Mouse (Mus musculus) heart, postnatal 0 days (tissue): Measurements from ENCODE around the gene Slc18b1. TPM values are rescaled to one million over a fixed set of nuclear protein-coding genes. Genes with fewer than 3 reads are reported as not detected.

Source experiments
- ATAC-seq: fragments of 200-750 bp; cut with Nextera tagmentation; 2 replicates; pipeline ENCODE4 v1.8.0; 2017; ENCODE audit warnings: low read depth, moderate number of reproducible peaks, moderate library complexity; ENCODE audit not compliant: insufficient read depth
- DNase-seq: peaks from one replicate; pipeline ENCODE4 v3.0.0-alpha.2; 2016; ENCODE audit warnings: low spot score
- H3K27ac ChIP-seq: fragments of 300-500 bp; sonication (generic); 2 replicates; pipeline ENCODE4 v1.5.1; 2014; ENCODE audit warnings: low read depth, mild to moderate bottlenecking
- H3K27me3 ChIP-seq: fragments of 300-500 bp; sonication (generic); 2 replicates; pipeline ENCODE4 v1.6.1; 2014; ENCODE audit warnings: low read length, mixed read lengths; ENCODE audit not compliant: control insufficient read depth, insufficient read depth
- H3K36me3 ChIP-seq: fragments of 300-500 bp; sonication (generic); replicated peaks from 2 replicates; pipeline ENCODE4 v1.6.1; 2014; ENCODE audit warnings: low read length, mixed read lengths; ENCODE audit not compliant: control insufficient read depth, insufficient read depth
- H3K4me1 ChIP-seq: fragments of 300-500 bp; sonication (generic); 2 replicates; pipeline ENCODE4 v1.6.1; 2014; ENCODE audit warnings: antibody characterized with exemption; ENCODE audit not compliant: control insufficient read depth, insufficient read depth
- H3K4me2 ChIP-seq: fragments of 300-500 bp; sonication (generic); 2 replicates; pipeline ENCODE4 v1.6.1; 2014; ENCODE audit warnings: low read depth, mild to moderate bottlenecking, low read length, moderate library complexity
- H3K4me3 ChIP-seq: fragments of 300-500 bp; sonication (generic); 2 replicates; pipeline ENCODE4 v1.5.1; 2014; ENCODE audit warnings: low read depth, low read length
- H3K9ac ChIP-seq: fragments of 300-500 bp; sonication (generic); replicated peaks from 2 replicates; pipeline ENCODE4 v1.6.1; 2014; ENCODE audit warnings: low read depth, low read length, mixed read lengths
- H3K9me3 ChIP-seq: fragments of 300-500 bp; sonication (generic); replicated peaks from 2 replicates; pipeline ENCODE4 v1.6.1; 2016; ENCODE audit warnings: low read length; ENCODE audit not compliant: control insufficient read depth
- CTCF ChIP-seq: IDR thresholded peaks from 2 replicates; pipeline ENCODE4 v1.5.1; 2016; ENCODE audit warnings: antibody characterized with exemption, control low read depth, low read depth
- EP300 ChIP-seq: IDR thresholded peaks from 2 replicates; pipeline ENCODE4 v1.6.1; 2016; ENCODE audit warnings: antibody characterized with exemption, low read depth
- WGBS: fragments of 180-500 bp; shearing (Covaris S2); extraction: QIAGEN DNeasy Blood & Tissue Kit; methylation state at CpG from one replicate; pipeline ENCODE4 v1.1.7; 2014; 5-methylcytosine and 5-hydroxymethylcytosine counted together
- polyA plus RNA-seq: library from polyadenylated mRNA; unstranded; fragments of >200 nt; fragmentation: Nextera tagmentation; extraction: Ambion mirVana; gene quantifications from 2 replicates; pipeline ENCODE4 v1.2.1, GENCODE M21; 2015
- total RNA-seq: library from RNA; depleted of rRNA; stranded (reverse); fragments of >200 nt; gene quantifications from 2 replicates; pipeline ENCODE4 v1.2.3, GENCODE M21; 2014; ENCODE audit warnings: low replicate concordance; rRNA removed

The Slc18b1 gene
- total and polyA plus RNA-seq, 2 experiments from 2014 or later, result 4.6 to 7.2 TPM

- no peak within 1 kb of the TSS for H3K9ac ChIP-seq
- no peak within 1 kb of the TSS for H3K27ac ChIP-seq
- no peak within 1 kb of the TSS for H3K4me3 ChIP-seq
- ATAC-seq, result no peak
- WGBS, result 69% methylated on average over 4 of the region's 4 CpGs
- H3K9me3 ChIP-seq, result no peaks in the 10 kb centered on the region
- DNase-seq, result no peak
- TF ChIP-seq EP300 (no peak), CTCF (no peak)
- H3K27me3 ChIP-seq, result no peaks in the 10 kb centered on the region
- H3K4me1 ChIP-seq, result no peaks in the 10 kb centered on the region
- H3K4me2 ChIP-seq, result no peak within 1 kb of the TSS
- H3K36me3 ChIP-seq, result no peaks in the 10 kb centered on the region
These were observed 54.6 kb downstream of the Slc18b1 start, which contains the start of gene Vnn3 for GRCm38 (mm10) chr10:23851228-23851912. Gene Vnn3, plus strand, starts transcription at chr10:23851462.

DNA sequence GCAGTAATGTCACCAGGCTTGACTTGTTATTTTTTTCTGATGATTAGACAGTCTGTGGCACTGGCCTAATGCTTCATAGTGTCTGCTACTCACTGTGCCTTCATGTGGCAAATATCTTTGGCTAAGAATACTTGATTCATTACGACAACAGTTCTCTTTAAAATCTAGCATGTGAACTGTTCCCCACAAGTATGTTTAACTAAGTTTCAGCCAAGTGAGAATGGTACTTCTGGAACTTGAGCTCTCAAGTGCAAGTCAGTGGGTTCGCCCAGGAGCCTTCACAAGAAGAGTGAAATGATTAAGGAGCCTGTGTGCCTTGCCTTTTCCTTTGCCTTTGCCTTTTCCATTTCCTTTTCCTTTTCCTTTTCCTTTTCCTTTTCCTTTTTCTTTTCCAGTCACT, 55.3 kb downstream of the Slc18b1 start:
- 75% methylated on average over 2 of the region's 2 CpGs for WGBS

GRCm38 (mm10) chr10:23864362-23865312, 67.9 kb downstream of the Slc18b1 start:
- no peak overlapping the region for H3K4me2 ChIP-seq
- H3K9ac ChIP-seq, result no peak overlapping the region
- H3K4me1 ChIP-seq, result no peaks in the 10 kb centered on the region
- no peaks in the 10 kb centered on the region for H3K27me3 ChIP-seq
- DNase-seq (no peak), ATAC-seq (no peak)
- 70% methylated on average over 9 of the region's 9 CpGs for WGBS
- H3K36me3 ChIP-seq, result no peaks in the 10 kb centered on the region
- no peak overlapping the region for H3K27ac ChIP-seq
- no peak overlapping the region for H3K4me3 ChIP-seq
- TF ChIP-seq CTCF (no peak), EP300 (no peak)
- H3K9me3 ChIP-seq, result peaks cover 12% of the 10 kb centered on the region

More for the DNA sequence above, 55.3 kb downstream of the Slc18b1 start:
- TF ChIP-seq CTCF (no peak), EP300 (no peak)
- no peak overlapping the region for H3K4me2 ChIP-seq
- H3K4me3 ChIP-seq, result no peak overlapping the region
- H3K36me3 ChIP-seq, result no peaks in the 10 kb centered on the region
- no peak overlapping the region for H3K27ac ChIP-seq
- no peak for DNase-seq
- no peaks in the 10 kb centered on the region for H3K27me3 ChIP-seq
- no peaks in the 10 kb centered on the region for H3K9me3 ChIP-seq
- H3K9ac ChIP-seq, result no peak overlapping the region
- no peaks in the 10 kb centered on the region for H3K4me1 ChIP-seq
- ATAC-seq, result no peak

Other genes starting within 250 kb of the Slc18b1 start
- 2,923 and 3,021 TPM in 2 replicates for gene Rps12, start 9.7 kb upstream of the Slc18b1 start, total RNA-seq
- gene Rps12, start 9.7 kb upstream of the Slc18b1 start, polyA plus RNA-seq, result 83.1 and 86.0 TPM in 2 replicates
- gene Vnn3, start 54.5 kb downstream of the Slc18b1 start, total RNA-seq, result 0.62 TPM in 1 of 2 replicates, not detected in the other
- 0.08 and 0.12 TPM in 2 replicates for gene Vnn3, start 54.5 kb downstream of the Slc18b1 start, polyA plus RNA-seq
- 3.4 and 7.3 TPM in 2 replicates for gene Vnn1, start 97.7 kb downstream of the Slc18b1 start, total RNA-seq
- 0.68 and 0.74 TPM in 2 replicates for gene Vnn1, start 97.7 kb downstream of the Slc18b1 start, polyA plus RNA-seq
- not detected in 2 replicates for gene Taar1, start 123.4 kb downstream of the Slc18b1 start, total RNA-seq
- not detected in 2 replicates for gene Taar1, start 123.4 kb downstream of the Slc18b1 start, polyA plus RNA-seq
- not detected in 2 replicates for gene Taar2, start 141.6 kb downstream of the Slc18b1 start, total RNA-seq
- not detected in 2 replicates for gene Taar2, start 141.6 kb downstream of the Slc18b1 start, polyA plus RNA-seq
- gene Taar3, start 152.6 kb downstream of the Slc18b1 start, total RNA-seq, result not detected in 2 replicates
- not detected in 2 replicates for gene Taar3, start 152.6 kb downstream of the Slc18b1 start, polyA plus RNA-seq
- not detected in 2 replicates for gene Taar4, start 163.5 kb downstream of the Slc18b1 start, total RNA-seq
- not detected in 2 replicates for gene Taar4, start 163.5 kb downstream of the Slc18b1 start, polyA plus RNA-seq
- gene Taar5, start 173.7 kb downstream of the Slc18b1 start, total RNA-seq, result not detected in 2 replicates
- gene Taar5, start 173.7 kb downstream of the Slc18b1 start, polyA plus RNA-seq, result not detected in 2 replicates
- not detected in 2 replicates for gene Taar6, start 188.7 kb downstream of the Slc18b1 start, total RNA-seq
- not detected in 2 replicates for gene Taar6, start 188.7 kb downstream of the Slc18b1 start, polyA plus RNA-seq
- gene Taar7a, start 196.5 kb downstream of the Slc18b1 start, total RNA-seq, result not detected in 2 replicates
- gene Taar7a, start 196.5 kb downstream of the Slc18b1 start, polyA plus RNA-seq, result not detected in 2 replicates
- gene Taar7b, start 203.0 kb downstream of the Slc18b1 start, total RNA-seq, result not detected in 2 replicates
- not detected in 2 replicates for gene Taar7b, start 203.0 kb downstream of the Slc18b1 start, polyA plus RNA-seq
- gene Taar7d, start 230.2 kb downstream of the Slc18b1 start, total RNA-seq, result not detected in 2 replicates
- gene Taar7d, start 230.2 kb downstream of the Slc18b1 start, polyA plus RNA-seq, result not detected in 2 replicates
- not detected in 2 replicates for gene Taar7e, start 240.6 kb downstream of the Slc18b1 start, total RNA-seq
- not detected in 2 replicates for gene Taar7e, start 240.6 kb downstream of the Slc18b1 start, polyA plus RNA-seq